Mouse (Mus musculus): Measurements from ENCODE around the gene Rhoc.
"Not testable (repeated sequence)": the region's sequence is repeated elsewhere in the genome, so short reads cannot be mapped to it uniquely, and the experiment has no call there.

Rhoc gene

DNA sequence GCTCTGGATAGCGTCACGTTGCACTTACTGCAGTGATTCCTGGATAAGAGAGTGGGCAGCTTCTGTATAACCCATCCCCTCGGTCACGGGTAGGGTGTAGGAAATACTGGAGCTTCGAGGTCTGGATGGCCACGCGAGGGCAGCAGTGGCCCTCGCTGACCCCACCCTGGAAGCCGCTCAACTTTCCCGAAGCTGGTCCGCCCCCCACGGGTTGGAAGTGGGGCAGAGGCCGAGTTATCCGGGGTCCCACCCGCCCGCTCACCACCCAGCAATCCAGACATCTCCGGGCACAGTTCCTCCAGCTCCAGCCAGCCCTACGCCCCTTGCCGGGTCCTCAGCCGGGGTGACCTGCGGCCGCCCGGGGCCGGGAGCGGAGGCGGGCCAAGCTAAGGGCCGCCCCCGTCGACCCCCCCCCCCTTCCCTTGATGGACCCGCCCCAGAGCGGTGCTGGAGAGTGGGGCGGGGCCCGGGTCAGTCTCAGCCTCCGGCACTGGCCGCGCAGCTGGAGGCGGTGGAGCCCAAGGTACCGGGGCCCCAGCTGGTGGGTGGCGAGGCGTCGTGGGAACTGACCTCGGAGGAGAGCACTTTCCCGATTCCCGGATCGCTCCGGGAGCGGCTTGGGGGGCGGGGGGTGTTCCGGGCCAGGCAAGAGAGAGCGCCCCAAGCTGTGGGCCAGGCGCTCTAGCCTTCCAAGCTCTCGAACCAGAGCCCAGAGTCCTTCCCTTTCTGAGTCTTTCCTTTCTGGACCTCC, 561 bp downstream of the Rhoc start:
- peak; percentile 51 to 54 for DNase-seq

- no peak for DNase-seq
These were observed 1.1 kb downstream of the Rhoc start for GRCm38 (mm10) chr3:104789312-104789605.

DNA sequence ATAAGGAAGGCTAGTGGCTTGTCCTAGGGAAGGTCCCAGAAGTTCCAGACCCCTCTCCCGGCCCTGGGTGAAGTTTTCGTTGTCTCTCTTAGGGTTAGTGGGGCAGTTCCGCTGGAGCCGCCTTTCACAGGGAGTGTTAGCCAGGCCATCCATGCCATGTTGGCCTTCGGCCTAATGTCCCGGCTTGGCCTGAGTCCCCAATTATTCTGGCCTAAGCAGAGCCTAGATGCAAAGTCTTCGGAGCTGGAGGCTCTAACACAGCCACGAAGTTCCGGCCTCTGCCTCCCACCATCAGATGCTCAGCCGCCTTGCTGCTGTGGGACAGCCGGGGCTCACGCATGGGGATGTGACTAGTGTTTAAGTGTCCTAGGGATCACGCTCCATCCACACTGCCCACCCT, 1.6 kb downstream of the Rhoc start:
- DNase-seq: peak in 1 of 2 experiments; percentile 19

- DNase-seq: no peak
These were observed 2.3 kb downstream of the Rhoc start for GRCm38 (mm10) chr3:104790401-104790937.

- DNase-seq: no peak
These were observed 2.8 kb downstream of the Rhoc start for GRCm38 (mm10) chr3:104791017-104791416.

DNA sequence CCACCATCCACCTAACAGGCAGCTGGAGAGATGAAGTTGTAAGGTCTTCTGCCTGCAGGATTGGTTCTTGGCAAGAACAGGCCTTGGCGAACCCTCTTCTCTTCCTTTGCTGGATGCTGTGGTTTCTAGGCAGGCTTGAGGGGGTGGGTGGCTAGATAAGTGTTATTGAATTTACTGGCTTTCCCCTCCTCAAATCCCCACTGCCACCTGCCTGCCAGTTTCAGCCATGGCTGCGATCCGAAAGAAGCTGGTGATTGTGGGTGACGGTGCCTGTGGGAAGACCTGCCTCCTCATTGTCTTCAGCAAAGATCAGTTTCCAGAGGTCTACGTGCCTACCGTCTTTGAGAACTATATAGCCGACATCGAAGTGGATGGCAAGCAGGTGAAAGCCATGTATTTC, 3.5 kb downstream of the Rhoc start:
- DNase-seq: no peak

DNA sequence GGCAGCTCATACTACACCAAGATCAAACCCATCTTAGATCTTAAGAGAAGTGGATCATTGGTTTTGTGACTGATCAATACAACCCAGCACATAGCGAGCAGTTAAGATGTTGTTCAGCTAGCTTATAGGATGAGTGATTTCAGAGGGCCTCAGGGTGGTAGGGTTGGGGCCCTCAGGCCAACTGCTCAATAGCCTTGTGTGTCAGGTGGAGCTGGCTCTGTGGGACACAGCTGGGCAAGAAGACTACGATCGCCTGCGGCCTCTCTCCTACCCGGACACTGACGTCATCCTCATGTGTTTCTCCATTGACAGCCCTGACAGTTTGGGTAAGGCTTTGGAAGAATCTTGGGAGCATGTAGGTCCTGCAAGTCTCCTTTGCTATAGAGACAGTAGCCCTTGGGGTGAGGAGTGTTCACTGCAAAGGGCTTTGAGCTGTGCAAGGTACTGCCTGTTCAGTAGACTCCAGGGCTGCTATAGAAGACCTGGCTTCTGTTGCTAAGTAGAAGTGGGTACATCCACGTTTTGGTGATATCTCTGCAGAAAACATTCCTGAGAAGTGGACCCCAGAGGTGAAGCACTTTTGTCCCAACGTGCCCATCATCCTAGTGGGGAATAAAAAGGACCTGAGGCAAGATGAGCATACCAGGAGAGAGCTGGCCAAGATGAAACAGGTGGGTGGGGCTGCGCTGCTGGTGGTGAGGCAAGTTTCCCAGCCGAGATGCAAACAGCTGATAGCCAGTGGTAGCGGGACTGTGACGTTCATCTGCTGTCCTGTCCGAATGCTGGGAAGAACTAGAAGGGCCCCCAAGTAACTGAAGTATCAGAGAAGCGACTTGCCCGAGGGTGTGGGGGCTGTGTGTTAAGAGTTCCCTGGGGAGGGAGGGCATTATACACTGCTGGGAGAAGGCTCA, 4.4 kb downstream of the Rhoc start:
- no peak for DNase-seq

GRCm38 (mm10) chr3:104793871-104794828, 6.0 kb downstream of the Rhoc start:
- peak in 1 of 2 experiments; percentile 29 for DNase-seq

- DNase-seq: no peak
These were observed 6.8 kb downstream of the Rhoc start for GRCm38 (mm10) chr3:104794953-104795470.

GRCm38 (mm10) chr3:104795661-104796340, 7.6 kb downstream of the Rhoc start:
- no peak for DNase-seq

- DNase-seq: no peak
These were observed 8.4 kb downstream of the Rhoc start for GRCm38 (mm10) chr3:104796430-104797082.

DNA sequence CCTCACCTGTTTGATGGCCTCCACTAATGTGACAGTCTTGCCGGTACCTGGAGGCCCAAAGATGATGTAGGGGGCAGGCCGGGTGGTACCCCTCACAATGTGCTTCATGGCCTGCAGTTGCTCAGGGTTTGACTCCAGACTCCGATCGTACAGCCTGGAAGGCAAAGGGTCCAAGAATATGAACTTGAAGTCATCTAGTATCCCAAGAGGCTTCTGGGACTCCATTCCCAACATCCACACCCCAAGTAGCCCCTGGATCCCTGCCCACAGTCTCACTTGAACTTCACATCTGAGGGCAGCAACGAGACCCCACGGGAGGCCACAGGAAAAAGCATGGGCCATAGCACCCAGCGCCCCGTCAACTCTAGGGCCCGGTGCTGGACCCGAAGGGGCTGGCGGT, 12.5 kb downstream of the Rhoc start:
- no peak for DNase-seq

- no peak for DNase-seq
These were observed 13.3 kb downstream of the Rhoc start for GRCm38 (mm10) chr3:104801481-104801880.

- no peak for DNase-seq
These were observed 16.1 kb downstream of the Rhoc start for GRCm38 (mm10) chr3:104804312-104804711.

DNA sequence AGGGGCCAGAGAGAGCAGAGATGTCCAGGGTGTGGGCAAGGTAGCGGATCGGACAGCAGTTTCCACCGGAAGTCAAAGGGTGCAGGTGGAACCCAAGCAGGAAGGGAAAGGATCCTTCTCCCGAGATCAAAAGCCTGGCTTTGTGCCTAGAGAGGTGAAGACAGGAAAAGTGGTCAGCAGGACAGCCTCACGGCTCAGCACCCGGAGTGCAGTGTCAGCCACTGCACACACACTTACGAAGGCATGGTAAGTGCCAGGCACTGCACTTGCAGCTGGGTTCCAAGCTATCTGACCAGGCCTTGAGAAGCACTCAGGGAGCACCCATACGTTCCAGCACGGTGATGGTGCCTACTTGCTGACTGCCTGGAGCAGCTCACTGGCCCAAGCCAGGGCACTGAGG, 17.4 kb downstream of the Rhoc start:
- no peak for DNase-seq

DNA sequence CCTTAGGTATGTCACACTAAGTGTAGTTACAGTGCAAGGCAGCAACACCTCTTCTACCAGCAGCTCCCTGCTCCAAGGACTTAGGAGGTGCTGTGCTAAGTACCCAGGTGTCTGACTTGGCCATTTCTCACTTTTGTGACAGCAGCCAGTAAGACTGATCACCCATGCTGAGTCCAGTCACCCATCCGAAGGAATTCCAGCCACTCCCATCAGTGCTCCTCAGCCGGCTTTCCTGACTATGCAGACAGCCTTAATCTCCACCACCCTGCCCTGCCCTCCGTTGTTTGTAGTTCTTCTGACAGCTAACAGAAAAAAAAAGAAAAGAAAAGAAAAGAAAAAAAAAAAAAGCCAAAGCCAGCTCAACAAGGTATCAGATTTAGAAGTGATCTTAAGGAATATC, 23.6 kb downstream of the Rhoc start:
- DNase-seq: no peak

DNA sequence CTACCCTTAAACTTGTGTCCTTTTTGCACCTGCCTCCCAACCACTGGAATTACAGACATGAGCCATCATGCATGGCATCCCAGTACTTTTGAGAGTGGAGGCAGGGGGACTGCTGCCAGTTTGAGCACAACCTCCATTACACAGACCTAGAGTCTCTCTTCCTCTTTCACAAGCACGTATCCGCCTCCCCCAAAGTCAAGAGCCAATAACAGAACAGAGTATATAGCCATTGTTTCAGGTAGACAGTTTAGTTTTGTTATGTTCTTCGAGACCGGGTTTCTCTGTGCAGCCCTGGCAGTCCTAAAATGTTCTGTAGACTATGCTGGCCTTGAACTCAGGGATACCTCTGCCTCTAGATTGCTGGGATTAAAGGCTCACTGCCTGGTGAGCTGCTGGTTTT, 24.1 kb downstream of the Rhoc start:
- DNase-seq: no peak

DNA sequence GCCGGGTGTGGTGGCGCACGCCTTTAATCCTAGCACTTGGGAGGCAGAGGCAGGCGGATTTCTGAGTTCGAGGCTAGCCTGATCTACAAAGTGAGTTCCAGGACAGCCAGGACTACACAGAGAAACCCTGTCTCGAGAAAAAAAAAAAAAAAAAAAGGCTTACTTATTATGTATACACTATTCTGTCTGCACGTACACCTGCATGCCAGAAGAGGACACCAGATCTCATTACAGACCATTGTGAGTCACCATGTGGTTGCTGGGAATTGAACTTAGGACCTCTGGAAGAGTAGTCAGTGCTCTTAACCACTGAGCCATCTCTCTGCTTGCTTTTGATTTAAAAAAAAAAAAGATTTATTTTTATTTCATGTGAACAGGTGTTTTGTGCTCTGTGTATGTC, 25.1 kb downstream of the Rhoc start:
- DNase-seq: not testable (repeated sequence)

- DNase-seq: no peak
These were observed 26.6 kb downstream of the Rhoc start for GRCm38 (mm10) chr3:104814746-104815145.

- no peak for DNase-seq
These were observed 27.2 kb downstream of the Rhoc start for GRCm38 (mm10) chr3:104815346-104815745.

- DNase-seq: no peak
These were observed 28.0 kb downstream of the Rhoc start for GRCm38 (mm10) chr3:104816130-104816529.
